Comparison of ENCODE assay signal across 9 mouse cellular contexts in genomic region chr19:55545529-55545928, GRCm38 (mm10).
DNase-seq lines count a peak whose midpoint lies in the region; ATAC-seq and TF ChIP-seq lines count a peak whose summit lies in the region.
"Had no signal": no experiment of that assay in that cellular context is flagged by ENCODE, and none has a peak within 500 bp of the region (broad histone marks: within the 10 kb centered on the region; RNA-seq: fewer than 3 reads in every experiment).

No protein-coding gene starts in this region.

- H3K4me1 ChIP-seq in hindbrain, postnatal 0 days (ENCODE audit: insufficient read depth, low read length) = no peaks in the 10 kb centered on the region

- DNase-seq in R1 (ENCODE audit: low read depth, low spot score) = peak; percentile 94
- peak; percentile 47 to 56 for DNase-seq in cerebellum, adult 18-20 months
- peak; percentile 22 to 85 for DNase-seq in frontal cortex, adult 2 months (ENCODE audit: extremely low spot score in 1 of 2, low spot score in 1 of 2)
- peak; percentile 94 for DNase-seq in hindbrain, postnatal 0 days (ENCODE audit: low spot score)
- DNase-seq in layer of hippocampus, postnatal 36 days = peak; percentile 55 to 68
- peak; percentile 71 for DNase-seq in skeletal muscle tissue, adult 2 months (ENCODE audit: low read depth, low spot score)
- DNase-seq in yolk sac, embryonic 10.5 days (ENCODE audit: low spot score) = peak; percentile 81

- TF ChIP-seq CTCF in hindbrain, postnatal 0 days (IDR thresholded peaks at IDR 0.05; ENCODE audit: low read depth) = peak; percentile 92

- no peak overlapping the region for H3K27ac ChIP-seq in hindbrain, postnatal 0 days

- no peaks in the 10 kb centered on the region for H3K27me3 ChIP-seq in hindbrain, postnatal 0 days (ENCODE audit: insufficient read depth, low read length)
- H3K27me3 ChIP-seq: megakaryocyte, embryonic 14.5 days had no signal

- H3K36me3 ChIP-seq in hindbrain, postnatal 0 days (ENCODE audit: insufficient read depth, low read length) = no peaks in the 10 kb centered on the region

- H3K4me2 ChIP-seq in hindbrain, postnatal 0 days (ENCODE audit: low read depth, low read length) = no peak overlapping the region

- no peak overlapping the region for H3K9ac ChIP-seq in hindbrain, postnatal 0 days (replicated peaks; ENCODE audit: low read length)

- WGBS in hindbrain, postnatal 0 days = 32% methylated on average over 9 of the region's 9 CpGs

- no peak overlapping the region for H3K4me3 ChIP-seq in hindbrain, postnatal 0 days (ENCODE audit: low read length)

- H3K9me3 ChIP-seq in hindbrain, postnatal 0 days (ENCODE audit: low read length) = no peaks in the 10 kb centered on the region
- H3K9me3 ChIP-seq: megakaryocyte, embryonic 14.5 days had no signal

- peak; percentile 83 for ATAC-seq in hindbrain, postnatal 0 days
- peak; percentile 62 for ATAC-seq in megakaryocyte progenitor cell, adult 5-6 weeks (replicated peaks; ENCODE audit: poor library complexity)
